Mouse (Mus musculus): ENCODE results near the gene Vav3.

The Vav3 gene

DNA sequence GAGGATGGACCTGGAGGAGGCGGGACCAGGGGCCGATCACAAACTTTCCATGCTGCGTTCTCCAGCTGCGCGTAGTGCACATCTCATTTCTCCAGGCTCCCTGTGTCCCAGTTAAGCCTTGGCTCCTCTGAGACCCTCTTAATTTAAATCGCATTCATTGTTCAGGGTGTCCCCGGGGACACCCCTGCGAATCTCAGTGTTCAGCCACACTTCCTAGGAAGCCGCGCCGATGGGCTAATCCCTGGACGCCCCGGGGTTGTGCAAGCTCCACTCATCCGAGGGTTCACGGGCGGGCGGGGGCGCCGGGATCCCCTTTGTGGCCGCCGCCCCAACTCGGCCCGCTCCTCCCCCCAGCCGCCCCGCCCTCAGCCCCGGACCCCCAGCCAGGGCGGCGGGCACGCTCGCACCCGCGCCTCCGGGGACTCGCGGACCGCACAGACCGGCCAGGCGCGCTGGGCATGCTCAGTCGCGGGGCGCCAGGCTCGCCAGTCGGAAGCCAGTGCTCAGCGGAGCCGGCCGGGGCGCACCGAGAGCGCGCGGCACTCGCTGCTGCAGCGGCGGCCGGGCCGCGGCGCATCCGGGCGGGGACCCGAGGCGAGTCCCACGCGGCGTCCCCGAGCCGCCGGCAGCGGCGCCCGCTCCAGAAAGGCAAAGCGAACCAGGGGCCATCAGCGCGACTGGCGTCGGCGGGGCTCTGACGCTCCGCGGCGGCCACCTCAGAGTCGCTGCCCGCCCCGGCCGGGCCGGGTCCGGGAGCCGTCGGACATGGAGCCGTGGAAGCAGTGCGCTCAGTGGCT lies at the start of gene Vav3:
Gene Vav3, plus strand, starts transcription at position 380 of the 797 bp plus-strand sequence.
- DNase-seq (ENCODE audit: low spot score in 2 of 2), result peak; percentile 41 to 56

DNA sequence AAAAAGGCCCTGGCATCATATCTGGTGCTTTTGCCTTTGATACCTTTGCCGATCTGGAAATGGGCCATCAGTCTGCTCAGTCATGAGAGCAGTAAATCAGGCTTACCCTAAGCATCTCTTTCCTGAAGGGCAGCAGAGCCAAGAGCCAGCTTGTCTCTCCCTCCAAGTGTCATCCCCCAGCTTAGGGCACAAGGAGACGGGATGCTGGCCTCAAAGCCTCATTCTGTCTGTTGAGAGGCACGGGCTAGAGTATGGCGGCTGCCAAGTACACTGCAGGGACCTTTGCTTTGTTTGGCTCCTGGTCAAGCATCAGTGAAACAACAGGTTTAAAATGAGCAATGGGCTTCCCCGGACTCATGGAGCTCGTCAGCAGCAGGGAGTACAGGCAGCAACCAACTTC lies 41.6 kb upstream of the Vav3 start:
- DNase-seq (ENCODE audit: low spot score in 2 of 2), result no peak

- no peak for DNase-seq (ENCODE audit: low spot score in 2 of 2)
Measured at GRCm38 (mm10) chr3:109299303-109300074, 41.0 kb upstream of the Vav3 start.

DNA sequence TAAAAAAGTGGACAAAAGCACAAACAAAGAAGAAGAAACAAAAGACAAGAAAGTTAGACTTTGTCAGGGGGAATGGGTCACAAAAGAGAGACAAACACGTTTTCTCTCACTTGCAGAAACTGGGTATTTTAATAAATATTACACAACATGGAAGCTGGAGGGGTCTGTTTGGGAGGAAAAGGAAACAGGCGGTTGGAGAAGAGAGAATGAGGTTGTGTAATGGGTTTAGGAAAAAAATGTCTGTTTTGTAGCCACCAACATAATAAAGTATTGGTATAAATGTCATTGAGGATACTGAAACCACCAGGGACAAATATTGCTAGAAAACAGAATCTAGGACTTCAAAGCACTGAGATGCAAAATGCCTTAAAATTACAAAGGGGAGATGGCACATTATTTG lies 38.4 kb upstream of the Vav3 start:
- DNase-seq (ENCODE audit: low spot score in 2 of 2), result no peak

DNA sequence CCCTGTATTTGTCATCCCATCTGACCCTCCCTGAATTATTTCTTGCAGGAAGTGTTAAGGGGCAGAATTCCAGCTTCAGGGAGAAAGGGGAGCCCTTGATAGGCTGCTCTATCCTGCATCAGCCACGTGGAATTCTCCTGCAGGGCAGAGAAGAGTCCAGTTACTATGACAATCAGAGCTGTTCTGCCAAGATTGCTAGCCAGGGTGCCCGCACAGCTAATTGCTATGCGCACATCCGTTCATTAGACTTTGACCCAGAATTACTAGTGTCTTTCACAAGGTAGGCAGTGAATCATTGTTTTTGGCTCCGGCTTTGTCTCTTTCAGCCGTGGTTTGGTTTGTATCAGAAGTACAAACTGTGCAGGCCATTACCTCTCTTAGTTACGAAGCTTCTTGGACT lies 33.0 kb upstream of the Vav3 start:
- DNase-seq (ENCODE audit: low spot score in 2 of 2), result no peak

- DNase-seq (ENCODE audit: low spot score in 2 of 2), result no peak
Measured at GRCm38 (mm10) chr3:109308468-109308867, 32.0 kb upstream of the Vav3 start.

DNA sequence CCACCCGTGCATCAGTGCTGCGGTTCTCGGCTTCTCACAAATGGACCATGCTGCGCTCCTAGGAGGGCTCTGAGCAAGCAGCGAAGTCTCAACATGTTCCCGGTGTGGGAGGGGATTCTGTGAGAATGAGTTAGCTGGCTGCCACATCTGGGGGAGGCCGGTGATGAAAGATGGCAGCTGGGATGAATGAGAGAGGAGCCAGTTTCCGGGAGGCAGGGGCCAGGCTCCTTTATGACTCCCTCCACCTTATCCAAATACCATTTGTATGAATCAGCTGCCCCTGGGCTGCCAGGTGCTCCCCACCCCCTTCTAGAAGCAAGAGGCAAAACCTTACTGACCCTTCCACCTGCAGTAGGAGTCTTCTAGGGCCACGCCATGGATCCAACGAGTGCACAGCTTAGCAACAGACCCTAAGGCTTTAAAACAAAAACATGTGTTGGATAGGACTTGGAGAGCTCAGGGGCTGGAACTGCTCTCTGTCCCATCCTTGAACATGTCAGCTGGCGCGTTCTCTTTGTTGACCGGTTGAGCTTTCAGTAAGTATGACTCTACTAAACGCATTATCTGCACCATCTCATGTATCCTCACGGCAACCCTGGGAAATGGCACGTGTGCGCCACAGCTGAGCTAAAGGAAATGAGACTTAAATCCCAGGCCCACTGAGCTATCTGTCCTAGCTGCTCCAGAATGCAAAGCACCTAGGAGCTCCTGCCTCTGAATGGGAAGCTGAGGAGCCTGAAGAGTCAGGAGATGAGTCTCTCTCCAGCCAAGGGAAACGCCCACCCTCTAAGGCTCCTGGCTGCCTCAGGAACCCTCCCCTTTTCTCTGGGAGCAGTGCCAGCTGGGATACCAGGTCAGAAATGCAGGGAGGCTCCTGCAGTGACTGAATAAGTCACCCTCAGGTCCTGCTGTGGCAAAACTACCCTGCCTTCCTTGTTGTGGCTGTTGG lies 30.9 kb upstream of the Vav3 start:
- DNase-seq (ENCODE audit: low spot score in 2 of 2), result no peak

DNA sequence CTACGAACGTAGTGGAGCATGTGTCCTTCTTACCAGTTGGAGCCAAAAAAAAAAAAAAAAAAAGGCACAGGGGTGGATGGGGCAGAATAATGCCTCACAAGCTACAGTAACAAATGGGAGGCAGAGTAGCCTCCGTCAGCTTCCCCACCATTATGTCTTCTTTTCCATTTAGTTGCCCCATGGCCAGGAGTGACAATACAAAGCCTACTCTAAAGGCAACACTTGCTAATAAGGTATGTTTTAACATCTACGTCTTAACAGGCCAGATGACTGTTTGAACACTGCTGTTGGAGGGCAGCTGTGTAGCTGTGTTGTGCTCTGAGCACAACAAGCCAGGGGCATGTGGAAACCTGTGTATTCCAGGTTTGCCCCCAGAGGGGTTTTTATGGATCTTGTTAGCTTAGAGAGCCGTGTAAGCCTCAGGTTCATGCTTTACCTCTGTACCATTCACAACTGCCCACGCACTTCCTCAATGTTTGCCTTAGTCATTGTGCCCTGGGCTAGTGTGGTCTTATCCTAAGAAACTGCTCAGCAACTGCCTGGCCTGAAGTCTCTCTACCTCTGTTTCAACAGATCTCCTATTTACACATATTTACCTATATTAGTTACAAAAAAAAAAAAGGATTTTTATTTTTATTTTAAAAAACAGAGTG lies 29.2 kb upstream of the Vav3 start:
- DNase-seq (ENCODE audit: low spot score in 2 of 2), result no peak

- no peak for DNase-seq (ENCODE audit: low spot score in 2 of 2)
Measured at GRCm38 (mm10) chr3:109311875-109312274, 28.6 kb upstream of the Vav3 start.

DNA sequence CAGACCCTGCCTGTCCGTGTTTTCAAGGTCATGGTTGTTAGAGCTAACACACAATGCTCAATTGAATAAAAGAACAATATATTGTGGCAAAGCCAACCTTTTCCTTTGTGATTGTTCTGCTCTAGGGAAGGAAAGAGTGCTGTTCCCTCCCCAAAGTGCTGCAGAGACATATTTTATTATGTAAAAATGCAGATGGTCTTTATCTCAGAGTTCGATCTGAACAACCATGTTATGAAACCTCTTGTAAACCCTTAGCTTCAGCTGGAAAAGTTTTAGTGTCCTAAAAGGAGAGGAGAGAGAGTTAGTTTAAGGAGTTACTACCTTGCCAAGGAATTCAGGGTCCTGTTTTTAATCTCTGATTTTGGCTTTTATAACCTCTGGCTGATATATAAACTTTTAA lies 27.0 kb upstream of the Vav3 start:
- no peak for DNase-seq (ENCODE audit: low spot score in 2 of 2)

- DNase-seq (ENCODE audit: low spot score in 2 of 2), result no peak
Measured at GRCm38 (mm10) chr3:109322225-109322624, 18.2 kb upstream of the Vav3 start.

GRCm38 (mm10) chr3:109323447-109324300 lies 16.8 kb upstream of the Vav3 start:
- peak in 1 of 2 experiments; percentile 30 for DNase-seq (ENCODE audit: low spot score in 2 of 2)

DNA sequence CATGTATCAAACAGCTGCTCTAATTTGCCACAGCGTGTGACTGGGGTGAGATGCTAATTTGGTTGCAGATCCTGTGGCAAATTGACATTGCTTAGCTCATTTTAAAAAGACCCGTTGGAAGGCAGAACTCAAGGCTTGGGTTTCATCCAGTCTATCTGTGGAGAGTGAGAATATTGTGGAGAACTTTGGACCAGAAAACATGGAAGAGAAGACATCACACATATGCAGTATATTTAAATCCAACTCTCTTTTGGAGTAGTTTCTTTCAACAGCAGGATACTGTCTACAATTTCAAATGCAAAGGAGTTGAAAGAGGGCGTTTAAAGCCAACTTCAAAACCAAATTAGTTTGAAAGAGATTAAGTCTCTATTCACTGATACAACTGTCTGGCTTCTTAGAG lies 13.3 kb upstream of the Vav3 start:
- no peak for DNase-seq (ENCODE audit: low spot score in 2 of 2)

- no peak for DNase-seq (ENCODE audit: low spot score in 2 of 2)
Measured at GRCm38 (mm10) chr3:109332755-109333154, 7.7 kb upstream of the Vav3 start.

DNA sequence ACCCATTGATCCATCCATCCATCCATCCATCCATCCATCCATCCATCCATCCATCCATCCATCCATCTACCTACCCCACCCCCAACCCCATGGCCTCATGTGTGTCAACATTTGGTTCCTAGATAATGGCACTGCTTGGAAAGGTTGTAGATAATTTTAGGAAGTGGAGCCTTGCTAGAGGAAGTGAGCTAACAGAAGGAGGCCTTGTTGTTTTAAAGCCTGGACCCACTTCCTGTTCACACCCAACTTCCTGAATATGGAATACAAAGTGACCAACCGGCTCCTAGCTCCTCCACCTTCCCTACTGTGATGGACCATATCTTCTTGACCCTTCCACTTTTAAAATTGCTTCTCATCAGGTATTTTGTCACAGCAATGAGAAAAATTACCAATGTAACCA lies 5.0 kb upstream of the Vav3 start:
- no peak for DNase-seq (ENCODE audit: low spot score in 2 of 2)

DNA sequence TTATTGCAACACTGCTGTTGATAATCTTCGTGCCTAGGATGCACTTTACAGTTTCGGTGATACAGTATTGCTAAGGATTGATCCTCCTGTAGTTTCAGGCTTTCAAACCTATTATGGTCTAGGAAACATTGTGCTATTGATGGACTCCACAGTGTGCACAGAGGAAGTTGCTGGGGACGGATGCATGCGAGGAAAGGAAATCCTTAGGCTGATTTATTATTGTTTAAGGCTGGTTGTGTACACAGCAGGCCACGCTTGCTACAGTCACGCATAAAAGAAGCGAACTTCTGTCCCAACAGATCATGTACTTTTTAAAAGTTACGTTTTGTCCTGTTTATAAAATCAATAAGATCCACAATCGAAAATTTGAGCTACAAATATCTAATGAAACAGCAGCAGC lies 1.2 kb upstream of the Vav3 start:
- no peak for DNase-seq (ENCODE audit: low spot score in 2 of 2)

- peak; percentile 15 to 55 for DNase-seq (ENCODE audit: low spot score in 2 of 2)
Measured at GRCm38 (mm10) chr3:109339941-109340273, 546 bp upstream of the Vav3 start.

GRCm38 (mm10) chr3:109341071-109341480 lies 623 bp downstream of the Vav3 start:
- no peak for DNase-seq (ENCODE audit: low spot score in 2 of 2)

DNA sequence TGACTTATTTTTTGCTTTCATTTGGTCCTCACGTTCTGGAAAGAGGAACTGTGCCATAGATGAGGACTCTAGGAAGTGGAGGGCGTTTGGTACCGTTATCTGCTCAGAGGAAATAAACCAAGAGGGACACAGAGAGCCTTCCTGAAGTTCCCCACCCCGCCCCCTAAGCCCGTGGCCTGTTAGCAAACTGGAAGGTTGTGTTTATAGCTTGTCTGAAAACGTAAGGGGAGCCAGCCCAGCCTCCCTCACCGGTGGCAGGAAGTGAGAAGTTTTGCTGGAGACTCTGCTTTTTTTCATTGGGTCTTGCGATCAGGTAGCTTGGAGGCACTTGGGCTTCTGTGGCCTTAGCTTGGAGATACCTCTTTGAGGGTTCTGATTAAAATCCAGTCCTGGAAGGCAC lies 1.2 kb downstream of the Vav3 start:
- DNase-seq (ENCODE audit: low spot score in 2 of 2), result peak; percentile 12 to 53

GRCm38 (mm10) chr3:109351956-109352684 lies 11.7 kb downstream of the Vav3 start:
- no peak for DNase-seq (ENCODE audit: low spot score in 2 of 2)
